Mouse (Mus musculus) kidney, postnatal 36 days (tissue): ENCODE results near the gene Zfp64.
A peak's percentile ranks its signal among the peaks of the same experiment; 100 is the strongest.

ENCODE experiments used
- DNase-seq, 2 experiments: peaks; one replicate each; pipeline ENCODE4 v3.0.0; 2021 to 2022; ENCODE audit warnings: mixed read lengths in 2 of 2

The Zfp64 gene

DNA sequence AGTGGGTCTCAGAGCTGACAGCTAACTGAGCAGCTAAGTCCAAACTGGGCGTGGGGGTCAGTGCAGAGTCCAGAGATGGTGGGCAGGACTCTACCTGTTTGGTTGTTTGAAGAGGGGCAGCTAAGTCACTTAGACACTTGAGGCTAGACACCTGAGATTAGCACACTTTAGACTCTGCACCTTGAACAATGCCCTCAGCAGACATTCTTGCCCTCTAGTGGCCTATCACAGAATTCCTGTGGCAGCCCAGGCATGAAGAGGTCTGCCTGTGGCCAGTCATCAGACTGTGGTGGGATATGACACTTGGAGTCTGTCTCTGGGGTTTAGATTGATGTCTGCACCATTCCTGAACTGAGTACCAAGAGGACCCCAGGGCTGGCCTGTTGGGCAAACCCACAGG, 7.7 kb downstream of the Zfp64 start:
- peak; percentile 56 to 64 for DNase-seq

DNA sequence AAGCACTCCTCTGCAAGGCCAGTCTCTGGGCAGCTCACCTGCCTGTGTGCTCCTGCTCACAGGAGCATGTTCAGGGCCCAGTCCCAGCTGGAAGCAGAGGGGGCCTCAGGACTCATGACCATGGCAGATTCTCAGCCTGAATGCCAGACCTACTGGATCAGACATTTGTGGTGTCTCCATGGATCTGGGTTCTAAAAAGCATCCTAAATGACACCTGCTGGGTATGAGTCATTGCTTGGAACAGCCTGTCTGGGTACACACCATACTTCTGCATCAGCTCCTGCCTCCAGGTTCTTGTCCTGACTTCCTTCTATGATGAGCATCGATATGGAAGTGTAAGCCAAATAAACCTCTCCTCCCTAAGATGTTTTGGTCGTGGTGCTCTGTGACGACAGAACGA, 11.4 kb downstream of the Zfp64 start:
- DNase-seq, result no peak

DNA sequence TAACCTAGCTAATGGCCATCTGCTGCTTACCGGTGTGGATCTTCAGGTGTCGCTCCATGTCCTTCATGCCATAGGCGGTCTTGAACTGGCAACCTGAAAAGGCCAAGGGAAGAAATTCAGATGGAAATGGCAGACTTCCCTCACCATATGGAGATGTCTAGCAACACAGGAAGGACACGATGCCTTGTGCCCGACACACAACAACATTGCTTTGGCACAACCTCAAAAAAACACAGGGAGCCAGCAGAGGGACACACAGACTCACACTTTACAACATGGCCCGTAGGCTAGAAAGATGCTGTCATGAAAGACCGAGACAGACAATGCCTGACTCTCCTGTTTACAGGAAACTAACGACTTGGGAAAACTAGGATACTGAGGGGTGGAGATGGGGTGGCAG, 15.4 kb downstream of the Zfp64 start:
- no peak for DNase-seq

DNA sequence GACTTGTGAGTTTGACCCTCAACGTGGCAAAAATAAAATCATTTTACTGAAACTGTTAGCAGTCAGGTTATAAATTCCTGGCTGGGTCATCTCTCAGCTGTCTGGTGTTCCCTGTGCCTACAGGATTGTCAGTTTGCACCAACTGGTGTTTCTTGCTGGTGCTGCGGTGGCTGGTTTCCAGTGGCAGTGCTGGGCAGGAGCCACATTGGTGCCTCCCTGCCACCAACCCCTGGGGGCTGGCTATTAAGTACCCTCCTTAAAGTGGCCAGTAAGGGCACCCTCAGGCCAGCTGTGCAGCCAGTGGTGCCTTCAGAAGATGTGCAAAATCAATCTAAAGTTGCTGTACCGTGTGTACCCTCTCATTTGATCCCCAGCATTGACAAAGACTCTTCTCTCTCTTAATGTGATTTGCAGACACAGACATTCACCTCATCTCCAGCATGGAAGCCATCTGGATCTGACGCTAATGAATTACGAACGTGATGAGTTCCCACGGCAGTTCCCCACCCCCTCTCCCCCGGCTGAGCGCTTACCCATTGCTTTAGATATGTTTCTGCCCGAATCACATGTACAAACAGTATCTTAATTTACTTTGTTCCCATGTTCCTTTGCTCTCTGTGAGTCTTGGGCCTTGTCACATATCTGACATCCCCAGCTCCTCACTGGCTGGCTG, 16.0 kb downstream of the Zfp64 start:
- no peak for DNase-seq

DNA sequence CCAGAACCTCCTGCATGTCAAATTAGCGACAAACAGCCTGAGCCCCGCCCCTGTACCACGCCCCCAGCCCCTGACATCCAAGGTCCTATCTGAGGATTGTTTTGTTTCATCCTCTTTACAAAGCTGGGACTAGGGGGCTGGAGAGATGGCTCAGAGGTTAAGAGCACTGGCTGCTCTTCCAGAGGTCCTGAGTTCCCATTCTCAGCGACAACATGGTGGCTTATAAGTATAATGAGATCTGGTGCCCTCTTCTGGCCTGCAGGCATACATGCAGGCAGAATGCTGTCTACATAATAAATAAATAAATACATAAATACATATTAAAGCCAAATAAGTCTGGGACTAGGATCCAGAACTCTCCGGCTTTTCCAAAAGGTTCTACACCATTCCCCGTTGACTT, 18.5 kb downstream of the Zfp64 start:
- no peak for DNase-seq

DNA sequence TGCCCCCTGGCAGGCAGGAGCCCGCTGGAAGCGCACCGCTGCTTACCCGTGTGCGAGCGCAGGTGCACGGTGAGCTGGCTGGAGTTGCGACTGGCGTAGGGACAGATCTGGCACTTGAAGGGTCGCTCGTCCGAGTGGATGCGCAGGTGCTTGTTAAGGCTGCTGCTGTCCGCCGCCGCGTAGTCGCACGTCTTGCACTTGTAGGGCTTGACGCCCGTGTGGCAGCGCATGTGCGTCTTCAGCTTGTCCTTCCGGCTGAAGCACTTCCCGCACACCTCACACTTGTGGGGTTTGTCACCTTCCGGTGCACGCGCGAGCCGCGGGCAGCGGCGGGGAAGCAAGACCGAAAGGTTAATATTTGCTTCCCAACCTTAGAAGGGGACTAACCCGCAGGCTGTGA, 20.2 kb downstream of the Zfp64 start:
- no peak for DNase-seq

DNA sequence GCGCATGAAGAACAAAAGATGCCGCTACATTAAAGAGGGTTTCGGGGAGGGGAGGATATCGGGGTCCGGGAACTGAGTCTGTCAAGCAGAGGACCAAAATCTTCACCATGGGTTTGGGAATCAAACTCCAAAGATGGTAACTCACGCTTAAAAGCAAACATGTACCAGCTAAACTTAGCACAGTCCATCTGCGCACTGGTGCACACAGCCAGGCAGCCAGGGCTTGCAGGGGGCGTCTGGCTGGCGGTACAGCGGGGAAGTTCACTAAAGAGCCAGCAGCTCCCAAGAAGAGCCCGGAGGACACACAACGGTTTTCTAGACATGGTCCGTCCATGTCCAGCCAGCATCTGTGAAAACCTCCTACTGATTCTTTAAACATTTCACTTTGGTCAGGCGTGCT, 23.7 kb downstream of the Zfp64 start:
- DNase-seq, result no peak

DNA sequence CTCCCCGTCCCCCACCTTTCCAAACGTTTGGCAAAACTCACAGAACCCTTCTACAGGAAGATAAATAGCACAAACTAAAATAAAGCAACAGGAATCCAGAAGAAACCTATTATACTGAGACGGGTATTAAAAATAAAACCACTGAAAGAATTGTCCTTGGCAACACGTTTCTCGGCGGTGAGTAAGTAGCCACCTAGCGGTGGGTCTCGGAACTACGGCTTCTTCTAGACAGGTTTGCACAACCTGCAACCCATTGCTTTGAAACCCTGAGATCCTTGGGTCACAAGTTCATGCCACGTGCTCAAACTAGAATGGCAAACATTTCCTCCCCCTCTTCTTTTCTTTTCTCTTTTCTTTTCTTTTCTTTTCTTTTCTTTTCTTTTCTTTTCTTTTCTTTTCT, 25.7 kb downstream of the Zfp64 start:
- peak; percentile 67 to 89 for DNase-seq

DNA sequence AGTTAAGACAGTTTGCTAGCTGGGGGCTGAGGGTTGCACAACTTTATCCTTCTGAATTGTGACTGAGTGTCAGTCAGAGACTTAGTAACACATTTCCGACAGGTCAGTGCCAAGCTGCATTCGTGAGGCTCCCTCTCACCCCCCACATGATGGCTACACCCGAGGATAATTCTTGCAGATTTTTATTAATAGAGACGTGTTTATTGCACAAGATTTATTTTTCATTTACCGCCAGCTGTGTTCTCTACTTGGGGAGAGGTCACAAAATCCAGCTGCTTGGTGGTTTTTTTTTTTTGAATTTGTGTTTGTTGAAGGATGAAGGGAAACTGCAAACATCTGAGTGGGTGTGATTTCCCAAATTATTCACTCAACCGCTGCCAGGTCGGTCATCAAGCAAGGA, 28.0 kb downstream of the Zfp64 start:
- DNase-seq, result no peak

DNA sequence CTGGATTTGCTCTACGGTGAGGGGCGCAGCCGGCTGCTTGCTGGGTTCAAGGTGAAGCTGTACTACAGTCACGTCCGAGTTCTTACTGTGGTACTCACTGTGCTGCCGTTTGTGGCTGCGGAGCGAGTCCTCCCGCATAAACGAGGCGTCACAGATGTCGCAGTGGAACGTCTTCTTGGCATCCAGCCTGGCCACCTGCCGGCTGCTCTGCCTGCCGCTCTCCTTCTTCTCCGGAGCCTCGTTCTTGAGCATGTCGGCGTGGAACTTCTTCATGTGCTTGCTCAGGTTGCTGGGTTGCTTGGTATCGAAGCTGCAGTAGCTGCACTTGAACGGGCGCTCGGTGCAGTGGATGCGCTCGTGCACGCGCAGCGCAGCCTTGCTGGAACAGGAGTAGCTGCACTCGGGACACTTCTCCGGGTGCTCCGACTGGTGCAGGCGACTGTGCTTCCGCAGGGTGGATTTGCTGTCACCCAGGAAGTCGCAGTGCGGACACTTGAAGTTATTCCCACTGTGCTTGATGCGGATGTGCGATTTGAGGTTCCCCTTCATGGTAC, 29.1 kb downstream of the Zfp64 start:
- no peak for DNase-seq

DNA sequence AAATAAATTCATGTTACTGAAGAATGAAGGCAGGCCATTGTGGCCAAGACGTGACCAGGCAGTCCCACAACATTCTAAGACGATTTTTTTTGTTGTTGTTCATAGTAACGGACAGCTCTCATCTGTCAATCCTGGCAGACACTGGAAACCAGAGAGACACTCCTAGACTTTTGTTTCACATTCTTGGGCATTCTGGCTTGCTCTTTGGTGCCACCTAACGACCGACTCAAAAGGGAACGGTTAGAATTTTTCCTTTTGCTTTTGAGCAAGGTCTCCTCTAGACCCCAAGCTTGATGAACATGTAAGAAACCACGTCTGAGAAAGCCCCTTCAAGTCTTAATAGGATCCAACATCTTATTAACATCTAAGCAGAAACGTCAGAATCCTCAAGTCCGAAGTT, 31.7 kb downstream of the Zfp64 start:
- DNase-seq, result peak; percentile 19 to 71

DNA sequence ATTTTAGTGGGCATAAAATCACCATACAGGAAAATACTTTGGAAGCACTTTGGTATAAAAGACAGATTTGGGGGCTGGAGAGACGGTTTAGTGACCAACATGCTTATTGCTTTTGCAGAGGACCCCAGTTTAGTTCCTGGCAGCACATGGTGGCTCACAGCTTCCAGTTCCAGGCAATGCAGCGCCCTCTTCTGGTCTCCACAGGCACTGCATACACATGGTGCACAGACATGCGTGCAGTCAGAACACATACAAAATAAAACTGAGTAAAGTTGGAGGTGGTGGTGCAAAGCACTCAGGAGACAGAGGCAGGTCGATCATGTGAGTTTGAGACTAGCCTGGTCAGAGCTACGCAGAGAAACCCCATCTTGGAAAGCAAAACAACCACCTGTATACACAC, 32.9 kb downstream of the Zfp64 start:
- no peak for DNase-seq

DNA sequence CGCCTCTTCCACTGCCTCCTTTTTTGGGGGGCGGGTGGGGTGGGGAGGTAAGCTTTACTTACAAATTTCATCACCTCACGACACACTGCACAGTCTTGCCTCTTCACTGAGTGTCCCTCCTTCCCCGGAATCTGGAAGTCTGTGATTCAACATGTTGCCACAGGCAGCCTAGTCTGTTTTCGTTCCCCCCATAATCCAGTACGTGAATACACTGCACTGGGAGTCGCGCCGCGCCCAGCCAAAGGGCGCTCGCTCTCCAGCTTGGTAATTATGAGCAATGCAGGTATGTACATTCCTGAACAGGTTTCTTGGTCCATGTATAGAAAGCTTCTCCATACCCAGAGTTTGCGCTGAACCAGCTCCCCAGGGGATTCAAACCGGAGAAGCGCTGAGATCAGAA, 35.4 kb downstream of the Zfp64 start:
- no peak for DNase-seq

DNA sequence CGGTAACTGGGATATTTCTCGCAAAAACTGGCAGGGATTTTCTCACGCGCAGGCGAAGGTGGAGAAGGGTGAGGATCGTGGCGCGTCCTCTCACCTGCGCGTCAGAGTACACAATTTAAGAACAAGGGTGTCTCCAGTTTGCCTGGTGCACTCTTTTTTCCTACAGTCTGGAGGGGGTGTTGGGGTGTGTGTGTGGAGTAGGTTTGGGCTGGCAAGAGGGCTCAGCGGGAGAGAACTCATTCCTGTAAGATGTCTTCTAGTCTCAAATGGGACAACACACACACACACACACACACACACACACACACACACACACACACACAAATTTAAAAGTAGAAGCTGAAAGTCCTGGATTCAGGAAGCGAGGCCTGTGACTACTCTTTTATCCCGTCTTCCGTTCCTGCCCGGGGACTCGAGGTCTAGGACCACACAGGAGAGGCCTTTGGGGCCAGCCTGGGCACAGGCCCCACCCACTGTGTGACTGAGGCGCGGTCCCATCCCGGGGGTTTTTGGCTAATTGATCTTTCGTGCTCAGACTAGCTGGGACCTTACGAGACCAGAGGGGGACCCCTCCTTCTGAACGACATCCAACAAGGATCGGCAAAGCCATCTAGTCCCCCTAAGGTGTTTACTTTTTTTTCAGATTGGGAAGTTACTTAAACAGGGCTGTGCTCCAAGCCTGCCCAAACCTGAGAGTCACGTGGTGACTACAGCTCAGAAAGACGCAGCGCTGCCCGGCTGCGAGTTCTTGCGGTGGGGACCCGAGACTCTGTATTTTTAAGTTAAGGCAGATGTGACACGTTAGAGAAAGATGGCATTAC, 42.3 kb downstream of the Zfp64 start:
- DNase-seq, result no peak

DNA sequence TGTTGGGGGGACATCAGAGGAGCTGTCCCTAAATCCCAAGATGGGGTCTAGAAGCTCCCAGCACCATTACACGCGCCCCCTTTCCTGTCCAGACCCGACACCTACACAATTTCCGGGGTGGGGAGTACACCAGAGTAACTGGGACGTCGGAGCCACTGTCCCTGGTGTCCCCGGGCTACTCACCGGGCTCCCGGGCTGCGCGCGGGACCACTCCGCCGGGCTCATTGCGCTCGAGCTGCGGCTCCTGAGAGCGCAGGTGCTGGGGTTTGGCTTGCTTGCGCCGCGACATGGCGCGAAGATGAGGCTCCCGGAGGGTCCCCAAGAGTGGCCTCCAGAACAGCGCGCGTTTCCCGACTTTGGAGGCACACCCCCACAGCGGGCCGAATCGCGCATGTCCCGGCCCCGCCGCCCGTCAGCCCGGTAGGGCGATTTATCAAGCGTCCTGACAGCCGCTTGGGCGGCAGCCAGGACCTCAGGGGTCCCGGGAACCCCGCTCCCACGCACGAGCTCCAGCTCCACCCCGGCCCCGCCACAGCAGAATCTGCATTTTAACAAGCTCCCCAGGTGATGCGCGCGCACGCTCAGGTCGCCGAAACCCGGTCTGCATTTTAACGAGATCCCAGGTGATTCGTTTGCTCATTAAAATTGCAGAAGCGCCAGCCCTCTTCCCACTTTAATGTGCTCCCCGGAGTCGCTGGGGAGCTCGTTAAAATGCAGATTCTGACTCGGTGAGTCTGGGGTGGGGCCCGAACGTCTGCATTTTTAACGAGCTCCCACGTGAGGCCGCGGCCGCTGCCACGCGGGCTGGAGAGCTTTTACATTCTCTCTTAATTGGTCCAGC, 43.1 kb downstream of the Zfp64 start:
- peak; percentile 12 to 35 for DNase-seq

DNA sequence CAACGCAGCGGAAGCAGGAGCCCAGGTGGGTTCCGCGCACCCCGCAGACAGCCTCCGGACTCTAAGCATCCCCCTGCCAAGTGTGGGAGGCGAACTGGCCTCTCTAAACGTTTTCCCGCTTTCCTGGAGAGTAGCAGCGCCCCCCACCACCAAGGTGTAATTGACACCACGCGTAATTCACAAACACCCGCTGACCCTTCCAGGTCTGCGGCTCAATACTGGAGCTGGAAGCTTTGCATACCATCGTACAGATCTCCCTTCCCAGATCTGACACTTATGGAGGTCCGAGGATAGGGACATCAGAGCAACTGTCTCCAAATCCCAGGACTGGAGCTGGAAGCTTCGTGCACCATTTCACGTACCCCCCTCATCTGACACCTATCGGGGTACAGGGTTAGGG, 43.9 kb downstream of the Zfp64 start:
- no peak for DNase-seq

DNA sequence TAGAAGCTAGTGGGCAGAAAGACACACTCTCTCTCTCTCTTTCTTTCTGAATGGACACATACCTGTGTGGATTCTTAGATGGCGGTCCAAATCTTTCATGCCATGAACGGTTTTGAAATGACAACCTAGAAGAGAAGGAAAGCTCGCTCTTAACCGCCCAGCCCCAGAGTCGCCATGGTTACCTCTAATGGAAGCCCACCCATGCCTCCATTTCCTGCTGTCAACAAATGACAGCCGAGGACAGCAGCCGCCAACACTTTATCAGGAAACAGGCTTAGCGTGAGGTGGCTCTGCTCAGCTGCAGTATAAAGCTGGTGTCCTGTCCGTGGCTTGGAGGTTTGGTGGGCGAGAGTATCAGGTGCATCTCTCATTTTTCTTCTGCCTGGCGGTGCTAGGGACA, 49.4 kb downstream of the Zfp64 start:
- no peak for DNase-seq

DNA sequence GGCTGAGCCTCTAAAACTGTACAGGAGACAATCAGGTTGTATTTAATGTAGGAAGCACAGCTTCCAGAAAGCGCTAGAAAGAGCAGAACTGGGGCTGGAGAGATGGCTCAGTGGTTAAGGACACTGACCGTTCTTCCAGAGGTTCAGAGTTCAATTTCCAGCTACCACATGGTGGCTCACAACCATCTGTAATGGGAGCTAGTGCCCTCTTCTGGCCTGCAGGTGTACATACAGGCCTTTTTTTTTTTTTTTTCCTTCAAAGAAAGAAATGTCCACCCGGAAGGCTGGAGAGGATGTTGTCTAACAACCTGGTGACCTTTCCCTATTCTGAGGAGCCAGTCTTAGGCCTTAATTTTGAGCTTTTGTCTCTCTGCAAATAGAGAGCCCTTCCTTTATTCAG, 50.5 kb downstream of the Zfp64 start:
- DNase-seq, result no peak

DNA sequence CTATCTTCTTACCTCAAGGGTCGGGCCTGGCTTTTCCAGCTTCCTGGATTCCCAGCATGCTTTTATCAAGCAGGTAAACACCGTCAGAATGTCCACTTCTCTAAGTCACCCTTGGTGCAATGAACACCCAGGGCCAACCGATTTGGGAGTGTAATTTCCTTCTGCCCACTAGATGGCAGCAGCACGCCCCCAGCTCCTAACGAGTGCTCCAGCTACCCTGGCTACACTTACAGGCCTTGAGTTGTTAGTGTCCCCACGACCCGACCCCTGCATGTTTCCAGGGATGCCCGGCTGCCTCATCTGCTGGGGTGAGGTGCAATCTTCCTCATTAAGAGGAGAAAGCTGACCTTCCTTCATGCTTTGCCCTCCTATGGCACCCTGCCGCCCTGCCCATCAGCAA, 51.2 kb downstream of the Zfp64 start:
- DNase-seq, result peak; percentile 31 to 72

DNA sequence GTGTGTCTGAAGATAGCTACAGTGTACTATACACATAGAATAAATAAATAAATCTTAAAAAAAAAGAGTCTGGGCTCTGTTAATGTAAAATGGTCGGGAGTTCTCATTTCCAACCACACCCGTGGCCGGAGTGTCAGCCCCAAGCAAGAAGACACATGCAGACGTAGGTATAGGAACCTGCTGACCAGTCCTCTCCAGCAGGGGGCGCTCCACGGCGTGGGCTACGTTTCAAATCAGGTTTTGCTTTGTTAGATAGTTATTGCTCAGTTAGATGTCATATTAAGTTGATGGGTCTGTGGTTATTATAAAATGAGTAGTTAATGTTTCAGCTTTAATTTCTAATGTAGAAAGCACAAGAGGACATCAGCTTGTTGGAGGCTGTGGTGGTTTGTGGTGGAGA, 52.8 kb downstream of the Zfp64 start:
- DNase-seq, result peak; percentile 25 to 83

DNA sequence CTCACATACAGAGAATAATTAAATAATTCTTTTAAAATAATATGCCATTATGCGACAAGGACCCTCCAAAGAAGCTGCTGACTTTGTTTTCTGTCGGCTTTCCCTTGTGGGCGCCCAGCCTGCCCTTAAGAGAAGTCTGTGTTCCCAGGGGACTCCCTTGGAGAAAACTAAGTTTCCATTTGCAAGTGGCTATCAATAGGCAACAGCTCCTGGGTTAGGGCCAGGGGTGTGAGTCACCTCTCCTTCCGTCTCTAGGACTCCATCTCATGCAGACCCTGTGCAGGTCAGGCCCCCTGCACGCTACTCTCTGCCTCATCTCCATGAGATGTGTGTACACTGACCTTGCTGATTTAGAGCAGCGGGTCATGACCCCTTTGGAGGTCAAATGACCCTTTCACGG, 57.5 kb downstream of the Zfp64 start:
- DNase-seq, result no peak

DNA sequence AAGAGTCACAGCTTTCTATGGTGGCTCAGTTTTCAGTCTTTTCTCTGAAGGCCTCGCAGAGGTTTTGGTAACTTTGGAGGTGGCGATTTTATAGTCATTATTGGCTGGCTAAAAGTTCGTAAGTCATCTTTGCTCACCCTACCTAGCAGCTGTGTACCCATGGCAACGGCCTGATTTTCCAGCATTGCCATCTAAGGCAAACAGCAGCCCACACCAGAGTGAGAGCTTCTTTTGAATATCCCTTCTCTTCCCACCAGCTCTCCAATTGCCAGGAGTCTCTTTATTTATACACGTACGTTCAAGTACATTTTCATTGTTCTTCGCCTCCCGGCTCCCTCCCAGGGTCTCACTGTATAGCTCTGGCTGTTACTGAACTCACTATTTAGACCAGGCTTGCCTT, 59.9 kb downstream of the Zfp64 start:
- no peak for DNase-seq

DNA sequence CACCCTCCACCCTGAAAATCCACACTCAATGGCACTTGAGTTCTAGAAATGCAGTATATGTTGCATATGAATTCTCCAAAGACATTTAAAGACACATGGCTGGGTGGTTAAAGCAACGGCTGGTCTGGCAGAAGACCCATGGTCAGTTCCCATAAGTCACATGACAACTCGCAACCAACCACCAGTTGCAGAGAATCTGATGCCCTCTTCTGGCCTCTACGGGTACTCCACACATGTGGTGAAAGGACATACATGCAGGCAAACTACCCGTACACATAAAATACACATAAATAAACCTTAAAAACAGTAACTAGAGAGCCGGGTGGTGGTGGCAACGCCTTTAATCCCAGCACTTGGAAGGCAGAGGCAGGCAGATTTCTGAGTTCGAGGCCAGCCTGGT, 60.6 kb downstream of the Zfp64 start:
- DNase-seq, result no peak
